In genomic region chr1:128102641-128103461, GRCm38 (mm10) we compare ENCODE assay signal across 8 mouse cellular contexts. TPM values are rescaled to one million over a fixed set of nuclear protein-coding genes. Genes with fewer than 3 reads are reported as not detected.
DNase-seq lines count a peak whose midpoint lies in the region; ATAC-seq lines count a peak whose summit lies in the region.

Gene Zranb3, minus strand, starts transcription at chr1:128103047.
Gene R3hdm1, plus strand, starts transcription at chr1:128103301.

- peak within 1 kb of the TSS; percentile 91 for H3K9ac ChIP-seq in hindbrain, embryonic 11.5 days (ENCODE audit: low read depth, low read length)

- H3K27ac ChIP-seq in hindbrain, embryonic 11.5 days (ENCODE audit: low read depth, low read length) = peak within 1 kb of the TSS; percentile 93

- H3K4me2 ChIP-seq in hindbrain, embryonic 11.5 days (replicated peaks; ENCODE audit: low read depth, low read length) = peak within 1 kb of the TSS; percentile 63

- H3K36me3 ChIP-seq in hindbrain, embryonic 11.5 days (ENCODE audit: control insufficient read depth, insufficient read depth, low read length) = no peaks in the 10 kb centered on the region

- WGBS in hindbrain, embryonic 11.5 days = under 1% methylated on average over 43 of the region's 43 CpGs

- no peaks in the 10 kb centered on the region for H3K27me3 ChIP-seq in hindbrain, embryonic 11.5 days (ENCODE audit: control insufficient read depth, insufficient read depth, low read length)

- H3K4me3 ChIP-seq in hindbrain, embryonic 11.5 days (ENCODE audit: low read depth, low read length) = peak within 1 kb of the TSS; percentile 92

- no peaks in the 10 kb centered on the region for H3K9me3 ChIP-seq in hindbrain, embryonic 11.5 days (ENCODE audit: control insufficient read depth, low read length)

- H3K4me1 ChIP-seq in hindbrain, embryonic 11.5 days (replicated peaks; ENCODE audit: control insufficient read depth, insufficient read depth, low read length) = no peaks in the 10 kb centered on the region

- ATAC-seq in hindbrain, embryonic 11.5 days (ENCODE audit: low FRiP score) = peak; percentile 98

- DNase-seq in Muller cell, postnatal 12 days (ENCODE audit: inconsistent ontology term) = peak; percentile 98
- DNase-seq in cerebellum, adult 9-11 months = peak; percentile 100
- peak; percentile 100 for DNase-seq in frontal cortex, adult 2 months (ENCODE audit: extremely low spot score in 1 of 2, low spot score in 1 of 2)
- peak; percentile 96 for DNase-seq in hindbrain, embryonic 11.5 days (ENCODE audit: low spot score)
- DNase-seq in layer of hippocampus, postnatal 10 days (ENCODE audit: low spot score in 2 of 2) = peak; percentile 94 to 95
- DNase-seq in lung, postnatal 10 days = peak; percentile 100
- peak; percentile 92 for DNase-seq in ovary, postnatal 36 days (ENCODE audit: low spot score)
- DNase-seq in thymus, postnatal 25 days = peak; percentile 97

RNA-seq across cellular contexts. Expression of gene Zranb3, which starts in this region (rescaled TPM):
- 5.7 and 6.1 TPM in 2 replicates for polyA plus RNA-seq in frontal cortex, adult 2 months (2012; rRNA removed)
- 11.3 and 12.7 TPM in 2 replicates for polyA plus RNA-seq in hindbrain, embryonic 11.5 days (2014; fragmentation: Nextera tagmentation; extraction: Ambion mirVana)
- total RNA-seq in layer of hippocampus, postnatal 10 days (2021) = 1 to 10 TPM; 8.0 to 9.0 TPM

RNA-seq across cellular contexts. Expression of gene R3hdm1, which starts in this region (rescaled TPM):
- 352 and 375 TPM in 2 replicates for polyA plus RNA-seq in frontal cortex, adult 2 months (2012; rRNA removed)
- polyA plus RNA-seq in hindbrain, embryonic 11.5 days (2014; fragmentation: Nextera tagmentation; extraction: Ambion mirVana) = 91.8 and 114 TPM in 2 replicates
- 100 to 1,000 TPM; 242 to 249 TPM for total RNA-seq in layer of hippocampus, postnatal 10 days (2021)

Comparison
In these comparisons a context has a peak if more than half of its experiments do, and no peak if none do; other contexts are left out.
1. Peak in every context shown above with its lines: DNase-seq, ATAC-seq, H3K4me3 ChIP-seq and H3K27ac ChIP-seq.